ENCODE assay signal across 10 mouse cellular contexts in genomic region chr11:101178061-101179058, GRCm38 (mm10). TPM values are rescaled to one million over a fixed set of nuclear protein-coding genes. Genes with fewer than 3 reads are reported as not detected.
DNase-seq lines count a peak whose midpoint lies in the region; ATAC-seq and TF ChIP-seq lines count a peak whose summit lies in the region.
"Had no signal": no experiment of that assay in that cellular context is flagged by ENCODE, and none has a peak within 500 bp of the region (broad histone marks: within the 10 kb centered on the region; RNA-seq: fewer than 3 reads in every experiment).

No protein-coding gene starts in this region.

- no peak for TF ChIP-seq CTCF in heart, adult 2 months (IDR thresholded peaks at IDR 0.05)
- no peak for TF ChIP-seq CTCF in E14TG2a.4 (conservative IDR thresholded peaks at IDR 0.05; ENCODE audit: low read length)
- no peak for TF ChIP-seq CTCF in thymus, adult 2 months (IDR thresholded peaks at IDR 0.05; ENCODE audit: borderline replicate concordance, control insufficient read depth, extremely low read depth, insufficient read depth, low read length, poor library complexity)

- H3K27ac ChIP-seq in heart, embryonic 13.5 days (replicated peaks) = no peak overlapping the region
- no peak overlapping the region for H3K27ac ChIP-seq in heart, adult 2 months
- no peak overlapping the region for H3K27ac ChIP-seq in midbrain, embryonic 10.5 days (replicated peaks)
- no peak overlapping the region for H3K27ac ChIP-seq in thymus, adult 2 months (ENCODE audit: control insufficient read depth, insufficient read depth, low read length)

- H3K4me1 ChIP-seq in heart, embryonic 13.5 days = peaks cover 43% of the 10 kb centered on the region
- peaks cover 3% of the 10 kb centered on the region for H3K4me1 ChIP-seq in heart, adult 2 months (ENCODE audit: control insufficient read depth, insufficient read depth, low read length)
- peaks cover 62% of the 10 kb centered on the region for H3K4me1 ChIP-seq in E14TG2a.4 (replicated peaks; ENCODE audit: low read depth, low read length)
- peaks cover 62% of the 10 kb centered on the region for H3K4me1 ChIP-seq in midbrain, embryonic 10.5 days
- H3K4me1 ChIP-seq in thymus, adult 2 months (replicated peaks; ENCODE audit: control insufficient read depth, insufficient read depth, low read length) = peaks cover 18% of the 10 kb centered on the region

- no peak for TF ChIP-seq POLR2A in heart, adult 2 months (IDR thresholded peaks at IDR 0.05; ENCODE audit: insufficient read depth, low read depth, low read length)
- TF ChIP-seq POLR2A in thymus, adult 2 months (IDR thresholded peaks at IDR 0.05; ENCODE audit: control insufficient read depth, extremely low read depth, insufficient read depth, low read length, poor library complexity) = no peak

- peak overlapping the region; percentile 33 for H3K4me2 ChIP-seq in heart, embryonic 13.5 days

- H3K9ac ChIP-seq in heart, embryonic 13.5 days = 0 out of 2 replicates have a peak overlapping the region, but pooled peaks have one; percentile 34
- no peak overlapping the region for H3K9ac ChIP-seq in heart, adult 2 months (ENCODE audit: low read depth, low read length)

- WGBS in heart, embryonic 13.5 days = 56% methylated on average over 36 of the region's 36 CpGs
- WGBS in heart, adult 2 months = 75% methylated on average over 36 of the region's 36 CpGs
- WGBS in midbrain, embryonic 10.5 days = 54% methylated on average over 36 of the region's 36 CpGs
- 76% methylated on average over 36 of the region's 36 CpGs for WGBS in thymus, adult 2 months

- DNase-seq in heart, adult 2 months = no peak
- DNase-seq in cerebellum, postnatal 14 days = peak; percentile 52 to 61
- no peak for DNase-seq in midbrain, embryonic 10.5 days (ENCODE audit: low spot score)
- no peak for DNase-seq in right cerebral cortex, postnatal 14 days
- no peak for DNase-seq in thymus, adult 2 months
- DNase-seq in embryo, embryonic 10.5 days (ENCODE audit: low spot score) = no peak
- DNase-seq: lung, postnatal 4 days had no signal

- no peak for TF ChIP-seq EP300 in heart, adult 2 months (IDR thresholded peaks at IDR 0.05; ENCODE audit: insufficient read depth, low read depth, low read length)

- H3K79me2 ChIP-seq in heart, adult 2 months (replicated peaks; ENCODE audit: control insufficient read depth, insufficient read depth, low read length) = no peaks in the 10 kb centered on the region

- ATAC-seq in heart, embryonic 13.5 days (ENCODE audit: extremely low read depth, insufficient number of reproducible peaks, low FRiP score, low TSS enrichment) = no peak

- no peak overlapping the region for H3K4me3 ChIP-seq in heart, embryonic 13.5 days
- H3K4me3 ChIP-seq in heart, adult 2 months = no peak overlapping the region
- H3K4me3 ChIP-seq in E14TG2a.4 (replicated peaks; ENCODE audit: low read length) = 0 out of 2 replicates have a peak overlapping the region, but pooled peaks have one; percentile 41
- peak overlapping the region; percentile 2; the same call in 1 of the 2 replicates for H3K4me3 ChIP-seq in midbrain, embryonic 10.5 days
- no peak overlapping the region for H3K4me3 ChIP-seq in thymus, adult 2 months (ENCODE audit: control insufficient read depth, insufficient read depth, low read length)

- no peaks in the 10 kb centered on the region for H3K9me3 ChIP-seq in heart, embryonic 13.5 days
- no peaks in the 10 kb centered on the region for H3K9me3 ChIP-seq in E14TG2a.4 (ENCODE audit: low read length)
- H3K9me3 ChIP-seq in midbrain, embryonic 10.5 days (replicated peaks) = no peaks in the 10 kb centered on the region

- H3K36me3 ChIP-seq in heart, embryonic 13.5 days = no peaks in the 10 kb centered on the region
- H3K36me3 ChIP-seq in heart, adult 2 months (ENCODE audit: control insufficient read depth, insufficient read depth, low read length) = no peaks in the 10 kb centered on the region
- no peaks in the 10 kb centered on the region for H3K36me3 ChIP-seq in E14TG2a.4 (ENCODE audit: insufficient read depth, low read length)
- H3K36me3 ChIP-seq in midbrain, embryonic 10.5 days = no peaks in the 10 kb centered on the region
- H3K36me3 ChIP-seq in thymus, adult 2 months (ENCODE audit: control insufficient read depth, insufficient read depth, low read length) = no peaks in the 10 kb centered on the region

- peaks cover 73% of the 10 kb centered on the region for H3K27me3 ChIP-seq in heart, embryonic 13.5 days (replicated peaks)
- no peaks in the 10 kb centered on the region for H3K27me3 ChIP-seq in heart, adult 2 months (ENCODE audit: control insufficient read depth, insufficient read depth, low read length)
- H3K27me3 ChIP-seq in E14TG2a.4 (ENCODE audit: insufficient read depth, low read length) = peaks cover 84% of the 10 kb centered on the region
- H3K27me3 ChIP-seq in midbrain, embryonic 10.5 days (ENCODE audit: low read depth, poor library complexity, severe bottlenecking) = peaks cover 87% of the 10 kb centered on the region
- peaks cover 9% of the 10 kb centered on the region; the same call in 1 of the 2 replicates for H3K27me3 ChIP-seq in thymus, adult 2 months (ENCODE audit: control insufficient read depth, insufficient read depth, low read length)

- intact Hi-C loops in heart, adult 2 months (cut with DNase I) = loop anchor here (5.0 to 10.0 kb wide), 2 partner anchors 286 to 464 kb away; partner anchors contain the start of genes Hspb9 and Kat2a

RNA-seq across cellular contexts. Expression of gene Ccr10, which starts 3.1 kb away (rescaled TPM):
- polyA plus RNA-seq in heart, embryonic 13.5 days (2015; fragmentation: Nextera tagmentation; extraction: Ambion mirVana) = 0.19 and 0.33 TPM in 2 replicates
- total RNA-seq in heart, adult 2 months (2021) = not detected
- polyA plus RNA-seq in heart, adult 2 months (2012; rRNA removed) = 0.14 TPM in 1 of 2 replicates, not detected in the other
- 0.17 and 0.20 TPM in 2 replicates for polyA plus RNA-seq in midbrain, embryonic 10.5 days (2016; fragmentation: Nextera tagmentation; extraction: Ambion mirVana)
- 2.9 and 3.9 TPM in 2 replicates for polyA plus RNA-seq in thymus, adult 2 months (2012; rRNA removed)
- total RNA-seq: common myeloid progenitor, adult 5-6 weeks had no signal

RNA-seq across cellular contexts. Expression of gene Plekhh3, which starts 7.2 kb away (rescaled TPM):
- polyA plus RNA-seq in heart, embryonic 13.5 days (2015; fragmentation: Nextera tagmentation; extraction: Ambion mirVana) = 7.6 and 8.5 TPM in 2 replicates
- total RNA-seq in heart, adult 2 months (2021) = 10 to 100 TPM; 14.3 to 28.1 TPM
- 24.4 and 26.7 TPM in 2 replicates for polyA plus RNA-seq in heart, adult 2 months (2012; rRNA removed)
- 4.5 and 5.6 TPM in 2 replicates for polyA plus RNA-seq in midbrain, embryonic 10.5 days (2016; fragmentation: Nextera tagmentation; extraction: Ambion mirVana)
- polyA plus RNA-seq in thymus, adult 2 months (2012; rRNA removed) = 11.9 and 12.1 TPM in 2 replicates

RNA-seq across cellular contexts. Expression of gene Cntnap1, which starts 8.0 kb away (rescaled TPM):
- 0.52 and 0.55 TPM in 2 replicates for polyA plus RNA-seq in heart, embryonic 13.5 days (2015; fragmentation: Nextera tagmentation; extraction: Ambion mirVana)
- total RNA-seq in heart, adult 2 months (2021) = 1 to 10 TPM; 1.3 to 1.5 TPM
- 3.1 and 4.0 TPM in 2 replicates for polyA plus RNA-seq in heart, adult 2 months (2012; rRNA removed)
- 0.28 and 0.43 TPM in 2 replicates for polyA plus RNA-seq in midbrain, embryonic 10.5 days (2016; fragmentation: Nextera tagmentation; extraction: Ambion mirVana)
- 4.5 and 5.3 TPM in 2 replicates for polyA plus RNA-seq in thymus, adult 2 months (2012; rRNA removed)

RNA-seq across cellular contexts. Expression of gene Tubg2, which starts 22.7 kb away (rescaled TPM):
- polyA plus RNA-seq in heart, embryonic 13.5 days (2015; fragmentation: Nextera tagmentation; extraction: Ambion mirVana) = 3.1 and 4.3 TPM in 2 replicates
- 1 to 10 TPM; 3.5 TPM for total RNA-seq in heart, adult 2 months (2021)
- 2.1 and 2.9 TPM in 2 replicates for polyA plus RNA-seq in heart, adult 2 months (2012; rRNA removed)
- polyA plus RNA-seq in midbrain, embryonic 10.5 days (2016; fragmentation: Nextera tagmentation; extraction: Ambion mirVana) = 2.1 and 3.9 TPM in 2 replicates
- polyA plus RNA-seq in thymus, adult 2 months (2012; rRNA removed) = 2.6 and 3.3 TPM in 2 replicates
- total RNA-seq: common myeloid progenitor, adult 5-6 weeks had no signal

RNA-seq across cellular contexts. Expression of gene Ezh1, which starts 47.9 kb away (rescaled TPM):
- polyA plus RNA-seq in heart, embryonic 13.5 days (2015; fragmentation: Nextera tagmentation; extraction: Ambion mirVana) = 11.6 and 11.7 TPM in 2 replicates
- 10 to 100 TPM; 29.8 to 31.4 TPM for total RNA-seq in heart, adult 2 months (2021)
- polyA plus RNA-seq in heart, adult 2 months (2012; rRNA removed) = 26.1 and 34.1 TPM in 2 replicates
- 11.1 and 11.2 TPM in 2 replicates for polyA plus RNA-seq in midbrain, embryonic 10.5 days (2016; fragmentation: Nextera tagmentation; extraction: Ambion mirVana)
- 38.8 and 43.3 TPM in 2 replicates for polyA plus RNA-seq in thymus, adult 2 months (2012; rRNA removed)

Comparison
In these comparisons a context has a peak if more than half of its experiments do, and no peak if none do; other contexts are left out.
1. H3K4me3 ChIP-seq: peak in E14TG2a.4 (single experiment) and midbrain, embryonic 10.5 days (single experiment); none in heart, embryonic 13.5 days (single experiment), heart, adult 2 months (single experiment) and thymus, adult 2 months (single experiment).
2. DNase-seq: peak in cerebellum, postnatal 14 days (2 of 2); none in heart, adult 2 months (0 of 2), midbrain, embryonic 10.5 days (single experiment), right cerebral cortex, postnatal 14 days (single experiment), thymus, adult 2 months (single experiment) and embryo, embryonic 10.5 days (single experiment).